Mouse (Mus musculus) layer of hippocampus, postnatal 10 days (tissue): ENCODE measurements around the gene Il10ra. TPM values are rescaled to one million over a fixed set of nuclear protein-coding genes. Genes with fewer than 3 reads are reported as not detected.

Experiments used
- DNase-seq, 2 experiments: peaks; one replicate each; pipeline ENCODE4 v3.0.0; 2021; ENCODE audit warnings: low spot score in 2 of 2
- long read RNA-seq: library from polyadenylated mRNA; stranded (forward); transcript quantifications from one replicate; pipeline ENCODE4 v2.0.0, GENCODE M21; 2023
- total RNA-seq, 2 experiments: library from RNA; stranded (reverse); gene quantifications; 2 replicates each; pipeline ENCODE4 v1.2.3; 2021

The Il10ra gene
- 1 to 10 TPM; 1.9 to 2.2 TPM for total RNA-seq
- long read RNA-seq, partial matches to known transcripts: 0 of 1 reads
- long read RNA-seq, other reads (novel, unspliced or antisense): 0 of 1 reads

GRCm38 (mm10) chr9:45268597-45269325 is at the start of gene Il10ra:
Gene Il10ra, minus strand, starts transcription at chr9:45269149.
- peak in 1 of 2 experiments; percentile 44 for DNase-seq

- no peak for DNase-seq
These were observed 48.7 kb upstream of the Il10ra start for GRCm38 (mm10) chr9:45317635-45318034.

- DNase-seq: no peak
These were observed 45.0 kb upstream of the Il10ra start for GRCm38 (mm10) chr9:45313913-45314312.

DNA sequence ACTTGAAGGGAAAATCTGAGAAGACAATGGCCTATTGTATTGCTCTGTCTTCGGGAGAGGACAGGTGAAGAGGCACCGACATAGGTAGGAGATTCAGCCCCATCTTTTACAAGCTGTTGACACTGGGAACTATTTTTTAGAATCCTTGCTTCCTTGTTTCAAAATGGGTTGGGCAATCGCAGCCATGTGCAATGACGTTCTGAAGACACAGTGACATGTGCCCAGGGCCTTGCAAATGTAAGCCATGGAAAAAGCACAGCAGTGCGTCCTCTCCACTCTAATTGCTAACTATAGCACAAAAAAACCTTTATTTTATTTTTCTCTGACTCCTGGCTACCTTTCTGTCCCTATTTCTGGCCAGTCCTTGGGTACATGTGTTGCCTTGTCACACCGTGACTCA is 42.9 kb upstream of the Il10ra start:
- no peak for DNase-seq

GRCm38 (mm10) chr9:45308521-45308920 is 39.6 kb upstream of the Il10ra start:
- DNase-seq: no peak

- DNase-seq: no peak
These were observed 37.9 kb upstream of the Il10ra start for GRCm38 (mm10) chr9:45306746-45307410.

DNA sequence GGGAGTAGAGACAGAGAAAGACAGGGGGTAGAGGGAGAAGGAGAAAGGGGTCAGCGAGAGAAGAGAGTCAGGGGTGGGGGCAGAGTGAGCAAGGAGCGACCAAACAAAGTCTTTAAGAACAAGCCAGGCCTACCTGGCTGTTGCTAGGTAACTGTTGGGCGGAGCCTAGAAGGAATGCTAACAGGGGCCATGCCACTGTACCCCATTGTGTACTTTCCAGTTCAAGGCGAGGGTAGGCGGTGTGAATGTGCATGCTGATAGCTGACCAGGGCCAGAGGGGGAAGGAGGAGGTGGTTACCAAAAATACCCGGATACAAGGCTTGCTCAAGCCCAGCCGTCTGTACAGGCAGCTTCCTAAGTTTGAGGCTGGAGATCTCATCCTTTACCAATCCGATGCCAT is 32.8 kb upstream of the Il10ra start:
- DNase-seq: no peak

DNA sequence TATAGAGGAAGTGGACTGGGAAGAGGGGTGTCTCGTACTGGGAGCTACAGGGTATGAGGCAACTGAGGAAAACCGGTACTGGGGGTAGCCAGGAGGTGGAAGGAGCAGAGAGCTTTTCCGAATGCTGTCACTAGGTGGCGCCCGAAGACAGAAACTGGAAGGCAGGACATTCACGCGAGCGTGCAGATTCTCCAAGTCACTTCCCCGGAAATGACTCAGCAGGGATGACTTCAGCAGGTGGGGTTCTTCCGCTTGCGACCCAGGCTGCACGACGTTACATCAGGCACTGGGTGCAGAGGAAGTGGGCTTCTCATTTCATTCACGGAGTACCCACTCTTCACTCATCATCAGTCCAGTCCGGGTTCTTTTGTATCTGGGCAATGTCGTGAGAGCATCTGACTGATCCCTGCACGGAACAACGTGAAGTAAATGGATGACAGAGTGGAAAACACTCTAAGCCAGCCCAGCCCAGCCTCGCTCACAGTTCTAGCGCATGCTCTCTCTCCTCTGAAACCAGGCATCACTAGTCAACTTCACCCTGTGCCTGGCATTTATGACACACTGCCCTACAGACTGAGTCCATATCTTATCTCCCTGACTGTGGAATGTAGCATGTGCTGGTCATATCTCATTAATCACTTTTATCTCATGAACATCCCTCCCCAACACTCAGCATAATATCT is 31.6 kb upstream of the Il10ra start:
- peak; percentile 99 for DNase-seq

DNA sequence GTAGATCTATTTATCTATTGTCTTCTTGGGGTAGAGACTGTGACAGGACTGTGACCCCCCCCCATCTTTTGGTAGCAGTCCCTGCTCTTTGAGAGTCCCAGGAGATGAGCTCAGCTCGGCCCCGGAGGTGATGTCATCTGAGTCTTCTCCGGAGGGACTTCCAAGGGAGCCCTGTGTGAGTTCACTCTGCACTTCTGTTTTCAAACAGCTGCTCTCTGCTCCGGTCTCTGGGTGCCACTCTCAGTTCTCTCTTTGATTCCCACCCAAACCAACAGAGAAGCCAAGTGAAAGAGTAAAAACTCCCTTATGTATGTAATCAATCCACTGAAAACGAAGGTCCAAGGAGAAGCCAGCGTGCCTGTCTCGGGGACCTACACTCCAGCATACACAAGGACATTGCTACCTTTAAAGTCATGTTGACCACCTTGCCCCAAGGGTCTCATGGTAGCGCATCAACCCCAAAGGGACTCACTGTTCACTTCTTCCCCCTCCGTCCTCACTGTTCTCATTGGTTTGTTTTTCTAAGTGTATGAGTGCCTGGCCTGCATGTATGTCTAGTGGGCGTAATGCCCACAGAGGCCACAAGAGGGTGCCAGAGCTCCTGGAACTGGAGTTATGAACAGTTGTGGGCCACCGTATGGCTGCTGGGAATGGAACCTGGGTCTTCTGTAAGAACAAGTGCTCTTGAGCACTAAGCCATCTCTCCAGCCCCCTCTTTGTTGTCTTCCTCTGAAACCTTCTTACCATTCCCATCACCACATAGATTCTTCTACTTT is 30.5 kb upstream of the Il10ra start:
- no peak for DNase-seq

DNA sequence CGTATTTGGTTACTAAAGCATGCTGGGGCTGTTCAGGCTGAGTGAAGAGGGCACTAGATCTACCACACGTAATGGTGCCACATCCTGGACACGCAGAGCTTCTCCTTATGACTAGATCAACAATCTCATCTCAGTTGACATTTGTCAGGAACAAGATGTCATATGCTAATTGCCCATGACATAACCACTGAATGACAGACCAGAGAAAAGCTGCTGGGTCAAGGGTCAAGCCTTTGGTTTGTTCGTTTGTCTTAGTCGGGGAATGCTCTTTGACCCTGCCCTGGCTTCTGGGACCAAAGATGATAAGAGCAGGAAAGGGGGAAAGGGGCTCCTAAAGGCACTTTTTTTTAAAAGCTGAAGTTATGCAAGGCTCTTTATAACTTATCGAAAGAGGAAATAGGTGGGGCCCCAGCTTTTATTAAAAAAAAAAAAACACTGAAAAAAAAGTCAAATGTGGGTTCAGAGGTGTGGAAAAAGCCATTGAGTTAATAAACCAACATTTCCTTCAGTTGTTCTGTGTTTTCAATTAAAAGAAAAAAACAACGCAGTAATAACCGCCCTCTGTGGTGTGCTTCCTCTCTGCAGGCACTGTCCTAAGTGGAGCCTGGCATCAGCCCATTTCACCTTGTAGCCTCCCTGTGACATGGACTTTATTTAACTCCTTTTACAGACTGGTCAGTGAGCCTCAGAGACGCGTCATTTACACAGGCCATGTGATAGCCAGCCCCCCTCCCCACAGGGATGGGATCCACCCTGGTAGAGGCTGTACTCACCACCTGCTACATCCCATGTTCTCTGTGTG is 25.5 kb upstream of the Il10ra start:
- no peak for DNase-seq

- no peak for DNase-seq
These were observed 22.7 kb upstream of the Il10ra start for GRCm38 (mm10) chr9:45291481-45292168.

DNA sequence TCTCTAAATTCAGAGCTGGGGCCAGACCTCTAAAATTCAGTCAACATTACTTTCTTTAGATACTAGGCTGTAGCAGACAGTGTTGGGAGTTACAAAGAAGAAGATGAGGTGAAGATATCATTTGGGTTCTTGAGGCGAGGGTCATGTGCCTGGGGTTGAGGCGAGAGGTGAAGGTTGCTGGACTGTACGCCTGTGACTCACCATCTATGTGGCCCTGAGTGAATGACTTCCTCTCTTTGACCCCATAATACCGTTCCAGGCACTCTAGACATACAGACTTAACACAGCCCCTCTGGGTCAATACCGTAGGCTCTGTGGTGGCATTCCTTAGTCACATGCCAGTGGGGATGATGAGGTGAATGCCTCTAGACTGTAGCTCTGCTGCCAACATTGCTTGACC is 13.5 kb upstream of the Il10ra start:
- no peak for DNase-seq

DNA sequence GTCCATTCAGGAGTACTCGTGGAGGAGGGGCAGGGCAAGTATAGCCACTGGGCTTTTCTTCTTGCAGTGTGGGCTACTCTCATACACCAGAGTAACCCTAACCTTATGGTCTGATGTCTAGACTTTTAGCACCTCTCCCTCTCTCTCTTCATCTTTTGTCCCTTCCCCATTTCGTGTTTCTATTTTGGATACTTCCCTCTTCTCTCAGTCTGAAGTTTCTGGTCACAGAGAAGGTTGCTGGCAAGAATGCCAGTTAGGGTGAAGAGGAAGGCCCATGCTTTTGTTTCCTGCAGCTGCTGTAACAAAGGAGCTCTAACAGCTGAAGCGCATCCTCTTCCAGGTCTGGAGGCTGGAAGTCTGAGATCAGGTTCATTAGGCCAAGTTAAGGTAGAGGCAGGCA is 11.9 kb upstream of the Il10ra start:
- no peak for DNase-seq

GRCm38 (mm10) chr9:45280059-45280458 is 11.1 kb upstream of the Il10ra start:
- no peak for DNase-seq

DNA sequence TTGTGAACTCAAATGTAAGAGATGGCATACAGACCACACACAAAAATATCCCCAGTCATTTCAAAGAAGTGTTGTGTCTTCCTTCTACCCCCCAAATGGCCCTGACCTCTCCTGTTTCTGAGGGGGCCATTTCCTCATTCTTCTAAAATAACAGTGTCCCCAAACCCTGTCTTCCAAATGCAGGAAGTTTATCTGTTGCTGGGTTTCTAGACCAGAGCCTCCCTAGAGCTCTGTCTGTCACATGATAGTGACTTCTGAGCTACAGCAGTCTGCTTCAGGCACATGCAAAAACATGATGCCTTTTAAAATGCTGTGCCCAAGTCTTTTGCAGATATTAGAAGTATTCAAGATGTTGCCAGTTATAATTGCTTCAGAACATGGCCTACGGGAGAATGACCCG is 5.7 kb upstream of the Il10ra start:
- no peak for DNase-seq

DNA sequence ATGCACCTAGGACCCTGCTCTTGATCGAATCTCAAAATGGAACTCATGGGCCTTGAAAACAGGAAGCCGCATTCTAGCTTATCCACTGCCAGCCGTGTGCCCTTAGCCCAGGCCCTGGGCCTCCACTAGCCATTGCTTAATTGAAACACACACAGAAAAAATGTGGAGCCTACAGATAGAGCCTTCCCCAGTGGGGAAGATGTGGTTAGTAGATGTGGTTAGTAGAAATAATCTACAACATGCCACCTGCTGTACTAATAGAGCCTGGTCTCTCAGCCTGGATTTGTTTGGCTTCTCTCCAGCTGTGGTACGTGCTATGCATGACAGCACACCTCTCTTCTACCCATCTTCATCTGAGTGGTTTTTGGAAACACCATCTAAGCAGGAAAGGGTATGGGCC is 5.3 kb upstream of the Il10ra start:
- no peak for DNase-seq

GRCm38 (mm10) chr9:45272213-45272612 is 3.3 kb upstream of the Il10ra start:
- DNase-seq: no peak

- no peak for DNase-seq
These were observed 870 bp downstream of the Il10ra start for GRCm38 (mm10) chr9:45268079-45268478.

DNA sequence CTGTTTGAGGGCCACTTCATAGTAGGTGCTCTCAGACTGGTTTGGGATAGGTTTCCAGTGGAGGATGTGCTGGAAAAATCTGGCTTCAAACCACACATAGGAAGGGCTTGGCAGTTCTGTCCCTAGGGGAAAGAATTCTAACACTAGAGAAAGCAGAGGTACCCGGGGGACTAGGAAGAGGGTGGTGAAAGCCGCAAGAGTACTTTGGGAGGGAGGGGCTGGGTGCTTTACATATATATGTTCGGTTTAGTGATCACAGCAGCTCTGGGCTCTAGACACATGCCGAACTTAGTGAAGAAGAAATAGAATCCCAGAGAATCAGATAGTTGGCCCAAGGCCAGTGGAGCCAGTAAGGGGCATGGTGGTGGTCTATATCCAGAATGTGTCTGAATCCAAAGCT is 1.9 kb downstream of the Il10ra start:
- DNase-seq: no peak

DNA sequence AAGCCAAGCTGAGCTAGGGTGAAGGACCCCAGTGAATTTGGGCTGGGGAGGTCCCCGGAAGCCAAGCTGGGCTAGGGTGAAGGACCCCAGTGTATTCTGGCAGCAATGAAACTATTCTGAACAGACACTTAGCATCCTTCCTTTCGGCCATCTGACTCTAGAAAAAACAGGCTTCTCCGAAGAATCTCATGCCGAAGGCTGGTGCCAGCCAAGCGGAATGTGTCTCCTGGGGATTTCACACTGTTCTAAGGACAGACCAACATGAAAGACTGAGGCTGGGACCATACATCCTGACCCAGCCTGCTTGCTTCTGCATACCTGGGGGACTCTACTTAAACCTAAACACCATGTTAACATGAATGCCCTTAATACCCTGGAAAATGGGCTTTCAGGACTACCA is 7.1 kb downstream of the Il10ra start:
- DNase-seq: no peak
